Mouse (Mus musculus): Measurements from ENCODE around the gene Vars. TPM values are rescaled to one million over a fixed set of nuclear protein-coding genes. Genes with fewer than 3 reads are reported as not detected.
"Not testable (repeated sequence)": the region's sequence is repeated elsewhere in the genome, so short reads cannot be mapped to it uniquely, and the experiment has no call there.

The Vars gene
- polyA plus RNA-seq, 1 experiment, result 43.7 TPM

DNA sequence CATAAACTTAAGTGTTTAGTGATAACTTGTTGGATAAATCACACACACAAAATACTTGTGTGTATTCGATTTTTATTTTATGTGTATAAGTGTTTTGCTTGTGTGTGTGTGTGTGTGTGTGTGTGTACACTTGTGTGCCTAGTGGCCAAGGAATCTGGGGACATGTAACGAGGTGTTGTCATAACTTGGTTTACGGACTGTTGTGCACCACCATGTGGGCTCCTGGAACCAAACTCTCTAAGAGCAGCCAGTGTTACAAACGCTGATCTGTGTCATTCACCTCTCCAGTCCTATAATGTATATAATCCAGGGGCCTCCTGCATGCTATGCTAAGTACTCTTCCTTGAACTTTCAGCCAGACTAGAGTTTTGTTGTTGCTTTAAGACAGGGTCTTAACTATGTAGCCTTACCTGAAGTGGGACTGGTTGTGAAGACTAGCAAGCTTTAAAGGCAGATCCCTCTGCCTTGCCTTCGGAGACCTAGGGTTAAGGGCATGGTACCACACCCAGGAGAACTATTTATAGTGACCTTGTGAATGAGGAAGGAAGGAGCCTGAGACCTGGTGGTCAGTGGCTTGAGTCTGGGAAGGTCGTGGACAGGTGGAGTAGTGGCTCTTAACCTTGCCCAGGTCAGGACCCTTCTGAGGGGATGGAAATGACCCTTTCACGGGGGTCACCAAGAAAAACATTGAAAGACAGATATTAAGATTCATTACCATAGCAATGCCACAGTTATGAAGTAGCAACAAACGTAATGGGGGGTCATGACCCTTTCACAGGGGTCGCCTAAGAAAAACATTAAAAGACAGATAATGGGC is 2.4 kb downstream of the Vars start:
- no peak overlapping the region for H3K4me3 ChIP-seq (ENCODE audit: insufficient read depth, low read length)
- peaks cover 4% of the 10 kb centered on the region; the same call in 1 of the 2 replicates for H3K4me1 ChIP-seq (ENCODE audit: control insufficient read depth, insufficient read depth, low read length)
- no peak overlapping the region for H3K27ac ChIP-seq (ENCODE audit: insufficient read depth, low read length)
- TF ChIP-seq CTCF (IDR thresholded peaks at IDR 0.05; ENCODE audit: extremely low read depth, insufficient read depth, low read length) (no peak), POLR2A (IDR thresholded peaks at IDR 0.05; ENCODE audit: extremely low read depth, insufficient read depth, low read length) (no peak)

DNA sequence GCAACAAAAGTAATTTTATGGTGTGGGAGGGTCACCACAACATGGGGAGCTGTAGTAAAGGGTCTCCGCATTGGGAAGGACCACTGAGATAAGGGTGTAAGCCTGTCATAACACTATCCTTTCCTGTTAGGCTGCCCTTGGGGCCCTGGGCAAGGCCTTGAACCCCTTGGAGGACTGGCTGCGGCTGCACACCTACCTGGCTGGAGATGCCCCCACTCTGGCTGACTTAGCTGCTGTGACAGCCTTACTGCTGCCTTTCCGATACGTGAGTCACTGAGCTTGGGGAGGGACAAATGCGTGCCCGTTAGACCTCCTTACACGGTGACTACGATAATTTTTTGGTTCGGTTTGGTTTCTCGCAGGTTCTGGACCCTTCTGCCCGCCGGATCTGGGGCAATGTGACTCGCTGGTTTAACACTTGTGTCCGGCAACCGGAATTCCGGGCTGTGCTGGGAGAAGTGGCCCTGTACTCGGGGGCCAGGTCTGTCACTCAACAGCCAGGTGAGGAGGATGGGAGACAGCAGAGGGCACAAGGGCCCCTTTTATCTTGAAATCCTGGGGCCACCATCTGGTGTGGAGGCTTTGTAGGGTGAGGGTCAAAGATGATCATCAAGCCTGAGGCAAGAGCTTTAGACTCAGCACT is 3.4 kb downstream of the Vars start:
- Histone ChIP-seq H3K27ac (ENCODE audit: insufficient read depth, low read length) (no peak overlapping the region), H3K4me3 (ENCODE audit: insufficient read depth, low read length) (no peak overlapping the region), H3K4me1 (ENCODE audit: control insufficient read depth, insufficient read depth, low read length) (peaks cover 4% of the 10 kb centered on the region; the same call in 1 of the 2 replicates)
- no peak for TF ChIP-seq CTCF (IDR thresholded peaks at IDR 0.05; ENCODE audit: extremely low read depth, insufficient read depth, low read length)
- no peak for TF ChIP-seq POLR2A (IDR thresholded peaks at IDR 0.05; ENCODE audit: extremely low read depth, insufficient read depth, low read length)

DNA sequence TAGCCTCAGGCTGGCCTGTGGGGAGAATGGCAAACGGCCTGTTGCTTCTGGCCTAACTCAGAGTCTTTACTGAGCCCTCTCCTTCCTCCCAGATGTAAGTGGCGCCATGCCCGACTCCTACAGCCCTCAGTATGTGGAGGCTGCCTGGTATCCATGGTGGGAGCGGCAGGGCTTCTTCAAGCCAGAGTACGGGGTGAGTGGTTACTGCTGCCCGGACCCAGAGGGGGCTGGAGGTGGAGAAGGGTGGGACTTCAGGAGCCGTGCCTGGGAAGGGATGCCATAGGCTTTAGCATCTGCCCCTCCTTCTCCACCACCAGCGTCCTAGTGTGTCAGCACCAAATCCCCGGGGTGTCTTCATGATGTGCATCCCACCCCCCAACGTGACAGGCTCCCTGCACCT is 4.4 kb downstream of the Vars start:
- TF ChIP-seq POLR2A (IDR thresholded peaks at IDR 0.05; ENCODE audit: extremely low read depth, insufficient read depth, low read length), result no peak
- no peak overlapping the region for H3K4me3 ChIP-seq (ENCODE audit: insufficient read depth, low read length)
- peaks cover 4% of the 10 kb centered on the region; the same call in 1 of the 2 replicates for H3K4me1 ChIP-seq (ENCODE audit: control insufficient read depth, insufficient read depth, low read length)
- H3K27ac ChIP-seq (ENCODE audit: insufficient read depth, low read length), result no peak overlapping the region

DNA sequence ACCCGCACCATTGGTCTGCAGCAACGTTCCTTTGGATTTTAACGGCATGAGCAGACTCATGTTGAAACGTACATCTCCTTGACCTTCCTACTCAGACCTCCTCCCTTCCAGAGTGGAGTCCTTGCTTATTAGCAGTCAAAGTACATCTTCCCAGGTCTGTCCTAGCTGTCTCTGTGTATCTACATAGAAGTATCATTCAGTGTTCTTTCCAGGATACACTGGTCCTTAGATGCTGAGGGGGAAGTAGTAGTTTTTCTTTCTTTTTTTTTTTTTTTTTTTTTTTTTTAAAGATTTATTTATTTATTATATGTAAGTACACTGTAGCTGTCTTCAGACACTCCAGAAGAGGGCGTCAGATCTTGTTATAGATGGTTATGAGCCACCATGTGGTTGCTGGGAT is 5.1 kb downstream of the Vars start:
- H3K4me1 ChIP-seq (ENCODE audit: control insufficient read depth, insufficient read depth, low read length); H3K27ac ChIP-seq (ENCODE audit: insufficient read depth, low read length); H3K4me3 ChIP-seq (ENCODE audit: insufficient read depth, low read length): not testable (repeated sequence)

DNA sequence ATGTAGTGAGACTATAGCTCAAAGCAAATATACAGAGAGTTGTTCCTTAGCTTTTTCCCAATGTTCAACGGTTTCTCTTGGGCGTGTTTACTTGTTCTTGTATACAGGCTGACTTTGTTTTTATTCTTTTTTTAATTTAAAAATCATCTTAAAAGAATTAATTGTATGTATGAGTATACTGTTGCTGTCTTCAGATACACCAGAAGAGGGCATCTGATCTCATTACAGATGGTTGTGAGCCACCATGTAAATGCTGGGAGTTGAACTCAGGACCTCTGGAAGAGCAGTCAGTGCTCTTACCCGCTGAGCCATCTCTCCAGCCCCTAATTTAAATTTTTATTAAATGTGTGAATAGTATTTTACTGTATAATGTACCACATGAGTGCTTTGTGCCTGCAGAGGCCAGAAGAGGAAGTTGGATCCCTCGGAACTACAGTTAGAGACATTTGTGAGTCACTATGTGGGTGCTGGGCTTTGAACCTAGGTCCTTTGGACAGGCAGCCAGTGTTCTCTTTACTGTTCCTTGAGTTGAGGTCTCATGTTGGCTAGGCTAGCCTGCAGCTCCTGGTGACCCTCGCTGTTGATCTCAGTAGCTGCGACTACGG is 6.7 kb downstream of the Vars start:
- Histone ChIP-seq H3K27ac (ENCODE audit: insufficient read depth, low read length) (no peak overlapping the region), H3K4me1 (ENCODE audit: control insufficient read depth, insufficient read depth, low read length) (peaks cover under 1% of the 10 kb centered on the region; the same call in 1 of the 2 replicates), H3K4me3 (ENCODE audit: insufficient read depth, low read length) (no peak overlapping the region)
- TF ChIP-seq CTCF (IDR thresholded peaks at IDR 0.05; ENCODE audit: extremely low read depth, insufficient read depth, low read length) (no peak), POLR2A (IDR thresholded peaks at IDR 0.05; ENCODE audit: extremely low read depth, insufficient read depth, low read length) (no peak)

DNA sequence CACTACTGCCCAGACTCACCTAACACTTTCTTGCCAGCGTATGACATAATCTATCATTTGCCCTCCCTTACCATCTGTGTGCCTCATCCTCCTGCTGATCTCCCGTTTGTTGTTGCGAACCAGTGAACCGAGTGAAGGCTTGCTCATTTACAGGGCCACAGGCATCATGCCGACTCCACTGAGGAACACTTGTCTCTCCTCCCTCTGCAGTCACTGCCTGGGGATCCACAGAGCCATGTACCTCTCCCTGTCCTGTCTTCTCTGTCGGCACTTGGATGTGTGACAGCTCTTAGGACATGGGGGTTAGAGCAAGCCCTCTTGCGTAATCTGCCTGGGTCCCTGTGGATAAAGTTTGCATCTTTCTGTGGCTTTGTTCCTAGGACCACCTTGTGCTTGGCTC is 8.8 kb downstream of the Vars start:
- Histone ChIP-seq H3K27ac (ENCODE audit: insufficient read depth, low read length) (no peak overlapping the region), H3K4me3 (ENCODE audit: insufficient read depth, low read length) (no peak overlapping the region), H3K4me1 (ENCODE audit: control insufficient read depth, insufficient read depth, low read length) (no peaks in the 10 kb centered on the region)
- TF ChIP-seq POLR2A (IDR thresholded peaks at IDR 0.05; ENCODE audit: extremely low read depth, insufficient read depth, low read length) (no peak), CTCF (IDR thresholded peaks at IDR 0.05; ENCODE audit: extremely low read depth, insufficient read depth, low read length) (no peak)

DNA sequence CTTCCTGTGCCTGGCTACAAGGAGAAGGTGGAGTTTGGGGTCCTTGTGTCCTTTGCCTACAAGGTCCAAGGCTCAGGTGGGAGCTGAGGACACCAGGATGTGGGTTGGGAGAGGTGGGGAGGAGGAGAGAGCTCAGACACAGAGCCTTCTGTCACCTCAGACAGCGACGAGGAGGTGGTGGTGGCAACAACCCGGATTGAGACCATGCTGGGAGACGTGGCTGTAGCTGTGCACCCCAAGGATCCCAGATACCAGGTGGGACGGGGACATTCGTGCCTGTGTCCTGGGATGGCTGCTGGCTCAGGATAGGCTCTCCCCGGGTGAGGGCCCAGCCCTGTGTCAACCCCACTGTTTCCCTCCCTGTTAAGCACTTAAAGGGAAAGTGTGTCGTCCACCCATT is 10.7 kb downstream of the Vars start:
- Histone ChIP-seq H3K4me3 (ENCODE audit: insufficient read depth, low read length) (no peak overlapping the region), H3K27ac (ENCODE audit: insufficient read depth, low read length) (no peak overlapping the region), H3K4me1 (ENCODE audit: control insufficient read depth, insufficient read depth, low read length) (no peaks in the 10 kb centered on the region)
- TF ChIP-seq POLR2A (IDR thresholded peaks at IDR 0.05; ENCODE audit: extremely low read depth, insufficient read depth, low read length) (no peak), CTCF (IDR thresholded peaks at IDR 0.05; ENCODE audit: extremely low read depth, insufficient read depth, low read length) (no peak)

DNA sequence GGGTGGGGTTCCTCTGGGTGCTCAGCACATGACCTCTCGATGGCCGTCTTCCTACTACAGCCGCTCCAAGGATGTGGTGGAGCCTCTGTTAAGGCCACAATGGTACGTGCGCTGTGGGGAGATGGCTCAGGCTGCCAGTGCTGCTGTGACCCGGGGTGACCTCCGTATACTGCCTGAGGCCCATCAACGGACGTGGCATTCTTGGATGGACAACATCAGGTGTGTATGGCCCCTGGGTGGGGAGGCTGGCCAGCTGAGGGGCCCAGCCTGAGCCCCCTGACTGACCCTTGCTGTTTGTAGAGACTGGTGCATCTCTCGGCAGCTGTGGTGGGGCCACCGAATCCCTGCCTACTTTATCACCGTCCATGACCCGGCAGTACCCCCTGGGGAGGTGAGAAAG is 11.6 kb downstream of the Vars start:
- no peak for TF ChIP-seq POLR2A (IDR thresholded peaks at IDR 0.05; ENCODE audit: extremely low read depth, insufficient read depth, low read length)
- TF ChIP-seq CTCF (IDR thresholded peaks at IDR 0.05; ENCODE audit: extremely low read depth, insufficient read depth, low read length), result no peak
- H3K4me1 ChIP-seq (ENCODE audit: control insufficient read depth, insufficient read depth, low read length), result no peaks in the 10 kb centered on the region
- H3K27ac ChIP-seq (ENCODE audit: insufficient read depth, low read length), result no peak overlapping the region
- H3K4me3 ChIP-seq (ENCODE audit: insufficient read depth, low read length), result no peak overlapping the region

DNA sequence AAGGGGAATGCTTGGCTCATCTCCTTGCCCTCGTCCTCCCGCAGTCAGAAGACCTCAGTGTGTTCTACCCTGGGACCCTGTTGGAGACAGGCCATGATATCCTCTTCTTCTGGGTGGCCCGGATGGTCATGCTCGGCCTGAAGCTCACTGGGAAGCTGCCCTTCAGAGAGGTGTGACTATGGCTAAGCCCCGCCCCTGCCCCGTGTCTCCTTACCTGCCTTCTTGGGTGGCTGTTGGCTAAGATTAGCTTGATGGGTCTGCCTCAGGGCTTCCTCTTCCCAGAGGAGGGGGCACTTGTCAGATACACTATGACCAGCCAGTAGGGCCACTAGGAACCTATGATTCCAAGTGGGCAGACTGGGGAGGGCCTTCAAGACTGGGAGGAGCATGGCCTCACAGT is 12.4 kb downstream of the Vars start:
- no peak for TF ChIP-seq CTCF (IDR thresholded peaks at IDR 0.05; ENCODE audit: extremely low read depth, insufficient read depth, low read length)
- Histone ChIP-seq H3K4me1 (ENCODE audit: control insufficient read depth, insufficient read depth, low read length) (no peaks in the 10 kb centered on the region), H3K27ac (ENCODE audit: insufficient read depth, low read length) (no peak overlapping the region), H3K4me3 (ENCODE audit: insufficient read depth, low read length) (no peak overlapping the region)

DNA sequence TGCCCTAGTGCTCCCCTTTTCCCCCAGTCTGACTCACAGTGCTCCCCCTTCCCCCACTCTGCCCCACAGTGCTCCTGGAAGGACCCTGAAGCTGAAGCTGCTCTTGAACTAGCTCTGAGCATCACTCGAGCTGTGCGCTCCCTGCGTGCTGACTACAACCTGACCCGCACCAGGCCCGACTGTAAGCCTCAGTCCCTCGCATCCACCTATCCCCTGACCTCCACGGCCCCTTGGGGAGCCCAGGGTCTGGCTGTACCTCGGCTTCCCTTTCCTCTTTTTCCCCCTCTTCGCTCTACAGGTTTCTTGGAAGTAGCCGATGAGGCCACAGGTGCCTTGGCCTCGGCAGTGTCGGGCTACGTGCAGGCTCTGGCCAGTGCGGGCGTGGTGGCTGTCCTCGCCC is 14.5 kb downstream of the Vars start:
- Histone ChIP-seq H3K27ac (ENCODE audit: insufficient read depth, low read length) (no peak overlapping the region), H3K4me3 (ENCODE audit: insufficient read depth, low read length) (no peak overlapping the region), H3K4me1 (ENCODE audit: control insufficient read depth, insufficient read depth, low read length) (no peaks in the 10 kb centered on the region)
- TF ChIP-seq POLR2A (IDR thresholded peaks at IDR 0.05; ENCODE audit: extremely low read depth, insufficient read depth, low read length), result no peak
- no peak for TF ChIP-seq CTCF (IDR thresholded peaks at IDR 0.05; ENCODE audit: extremely low read depth, insufficient read depth, low read length)

All from cortical plate, adult 2 months (tissue).